Mouse (Mus musculus): ENCODE results near the gene Clrn3.
A peak's percentile ranks its signal among the peaks of the same experiment; 100 is the strongest.
"Not testable (repeated sequence)": the region's sequence is repeated elsewhere in the genome, so short reads cannot be mapped to it uniquely, and the experiment has no call there.

Clrn3 gene

DNA sequence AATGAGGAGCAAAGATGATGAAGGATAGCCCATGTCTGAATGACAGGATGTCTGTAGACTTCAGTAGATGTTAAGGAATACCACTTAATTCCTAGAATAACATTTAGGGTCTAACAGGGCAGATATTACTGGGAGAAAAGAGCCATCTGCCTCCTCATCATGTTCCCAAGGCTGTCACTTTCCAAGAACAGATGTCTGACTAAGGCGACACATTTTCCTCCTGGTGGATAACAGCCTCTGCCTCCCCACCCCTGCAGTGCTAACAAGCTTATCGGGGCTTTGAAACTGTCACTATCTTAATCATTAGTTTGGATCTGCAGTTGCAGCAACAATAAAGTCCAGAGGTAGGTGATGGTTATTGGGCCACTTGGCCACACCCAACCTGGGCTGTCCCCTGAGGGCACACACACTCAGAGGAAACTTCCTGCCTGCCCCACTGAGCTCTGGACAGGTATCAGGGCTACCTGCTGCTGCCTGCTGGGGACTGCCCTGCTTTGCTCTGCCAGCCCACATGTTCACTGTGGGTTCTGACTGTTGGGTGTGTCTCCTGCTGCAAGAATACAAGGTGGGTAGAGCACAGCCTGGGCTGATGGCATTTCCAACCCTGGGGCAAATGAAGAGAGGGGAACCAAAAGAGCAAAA, 6.2 kb upstream of the Clrn3 start:
- DNase-seq = no peak

DNA sequence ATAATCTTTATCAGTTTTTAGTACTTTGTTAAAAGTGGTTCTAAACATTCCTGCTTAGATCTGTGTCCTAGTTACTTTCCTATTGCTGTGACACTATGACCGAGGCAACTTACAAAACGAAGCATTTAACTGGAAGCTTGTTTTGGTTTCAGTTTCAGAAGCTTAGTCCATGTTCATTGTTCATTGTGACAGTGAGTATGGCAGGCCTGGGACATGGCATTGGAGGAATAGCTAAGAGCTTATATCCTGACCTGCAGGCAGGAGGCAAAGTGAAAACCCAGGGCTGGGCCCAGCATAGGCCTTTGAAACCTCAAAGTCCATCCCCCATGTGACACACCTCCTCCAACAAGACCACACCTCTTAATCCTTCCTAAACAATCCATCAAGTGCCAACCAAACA, 614 bp upstream of the Clrn3 start:
- DNase-seq = no peak

DNA sequence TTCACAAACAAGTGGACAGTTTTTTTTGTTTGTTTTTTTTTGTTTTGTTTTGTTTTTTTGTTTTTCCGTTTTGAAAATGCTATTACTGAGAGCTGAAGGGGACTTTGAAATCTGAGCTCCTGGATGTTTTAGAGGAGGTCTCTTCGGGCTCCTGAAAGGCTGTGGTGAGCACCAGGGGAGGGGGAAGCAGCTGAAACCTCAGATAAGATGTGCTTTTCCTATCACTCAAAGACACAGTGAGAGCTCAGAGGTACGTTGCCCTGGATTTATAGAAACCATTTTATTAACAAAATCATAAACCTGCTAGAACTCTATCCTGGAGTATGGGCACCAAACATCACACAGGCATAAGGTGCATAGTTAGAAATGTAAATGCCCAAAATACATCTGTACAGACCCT, 1.3 kb downstream of the Clrn3 start:
- DNase-seq = no peak

DNA sequence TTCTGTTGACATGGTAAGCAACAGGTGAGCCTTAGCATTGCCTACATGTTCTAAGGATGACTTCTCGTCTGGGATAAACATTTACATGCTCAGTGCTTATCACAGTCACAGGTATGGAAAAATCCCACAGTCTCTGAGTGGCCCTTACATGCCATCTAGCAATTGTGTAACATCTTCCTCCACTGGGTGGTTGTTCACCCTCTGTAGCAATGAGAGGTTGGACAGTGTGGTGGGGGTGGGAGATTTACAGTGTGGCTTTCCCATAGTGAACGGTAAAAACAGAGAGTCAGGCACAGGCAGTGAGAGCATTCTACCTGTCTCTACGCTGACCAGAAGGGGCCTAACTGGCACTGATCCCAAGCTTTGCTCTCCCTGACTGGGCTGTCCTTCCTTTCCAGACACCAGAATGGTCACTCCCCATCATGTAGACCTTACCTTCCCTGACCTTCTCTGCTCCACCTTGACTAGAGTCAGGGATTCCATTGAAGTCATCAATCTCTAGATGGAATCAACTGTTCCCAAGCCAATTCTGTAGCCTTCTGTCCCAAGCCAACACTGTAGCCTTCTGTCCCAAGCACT, 1.8 kb downstream of the Clrn3 start:
- DNase-seq = no peak

DNA sequence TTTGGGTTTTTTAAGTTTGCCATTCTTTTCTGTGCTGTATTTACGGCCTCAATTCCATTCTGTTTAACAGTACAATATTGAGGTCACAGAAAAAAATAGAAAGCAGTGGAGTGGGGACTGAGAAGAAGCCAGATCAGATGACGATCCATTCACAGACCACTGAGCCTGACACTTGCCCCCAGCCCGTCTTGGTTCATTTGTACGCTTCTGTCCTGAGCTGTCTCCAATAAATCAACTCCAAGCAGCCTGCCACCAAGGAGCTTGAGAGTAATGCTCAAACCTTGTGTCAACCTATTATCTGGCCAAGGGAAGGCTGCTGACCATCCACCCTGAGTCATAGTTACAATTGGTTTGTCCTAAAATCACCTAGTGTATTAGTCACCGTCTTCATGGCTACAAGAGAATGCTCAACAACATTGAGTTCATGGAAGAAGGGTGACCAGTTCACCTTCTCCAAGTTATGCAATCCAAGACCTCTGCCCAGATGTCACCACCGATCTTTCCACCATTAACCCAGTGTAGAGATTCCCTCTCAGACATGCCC, 4.0 kb downstream of the Clrn3 start:
- no peak for DNase-seq

DNA sequence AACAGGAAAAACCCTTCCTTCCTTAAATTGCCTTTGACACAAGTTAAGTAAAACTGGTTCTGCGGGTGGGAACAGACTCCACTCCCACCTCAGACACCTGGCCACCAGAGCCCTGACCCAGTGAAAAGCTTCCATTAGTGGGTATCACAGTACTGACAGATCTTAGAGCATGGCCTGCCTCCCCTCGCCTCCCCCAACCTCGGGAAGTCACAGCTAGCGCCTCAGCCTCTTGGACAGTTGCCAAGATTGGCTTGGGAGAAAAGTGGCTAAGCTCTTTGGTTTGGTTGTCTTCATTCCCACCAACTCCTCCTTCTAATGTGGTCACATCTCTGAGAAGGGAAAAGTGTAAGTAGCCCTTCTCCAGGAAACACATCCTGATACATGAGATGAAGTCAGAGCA, 4.5 kb downstream of the Clrn3 start:
- no peak for DNase-seq

DNA sequence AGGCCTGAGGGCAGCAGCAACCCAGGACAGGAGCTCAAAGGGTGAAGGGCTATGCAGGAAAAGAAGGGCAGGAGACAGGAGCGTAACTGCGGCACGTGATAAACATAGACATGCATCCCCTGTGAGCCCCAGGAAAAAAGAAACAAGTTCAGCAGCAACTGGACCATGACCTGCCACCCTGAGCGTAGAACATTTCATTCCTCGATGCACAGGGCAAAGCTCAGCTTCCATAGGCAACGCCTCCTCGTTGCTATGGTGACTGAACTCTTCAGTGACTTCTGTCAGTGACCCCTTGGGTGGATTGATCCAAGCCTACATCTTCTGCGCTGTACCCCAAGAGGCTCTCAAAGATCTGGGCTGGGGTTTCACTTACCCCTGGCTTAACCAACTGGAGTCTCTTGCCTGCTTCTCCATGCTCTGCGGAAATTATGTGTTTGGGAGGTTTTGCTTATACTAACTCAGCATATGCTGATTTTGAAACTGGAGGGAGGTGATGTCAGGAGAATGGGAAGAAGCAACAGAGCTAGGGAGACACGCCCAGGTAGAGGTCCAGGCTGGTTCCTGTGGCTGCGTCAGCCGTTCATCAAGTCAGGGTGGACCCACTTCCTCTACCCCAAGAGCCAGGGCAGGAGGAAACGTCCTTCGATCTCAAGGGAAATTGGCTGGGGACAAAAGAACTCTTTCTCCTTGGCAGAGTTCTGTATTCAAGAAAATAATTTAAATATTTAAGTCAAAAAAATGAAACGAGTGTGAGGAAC, 6.5 kb downstream of the Clrn3 start:
- peak; percentile 11 for DNase-seq

DNA sequence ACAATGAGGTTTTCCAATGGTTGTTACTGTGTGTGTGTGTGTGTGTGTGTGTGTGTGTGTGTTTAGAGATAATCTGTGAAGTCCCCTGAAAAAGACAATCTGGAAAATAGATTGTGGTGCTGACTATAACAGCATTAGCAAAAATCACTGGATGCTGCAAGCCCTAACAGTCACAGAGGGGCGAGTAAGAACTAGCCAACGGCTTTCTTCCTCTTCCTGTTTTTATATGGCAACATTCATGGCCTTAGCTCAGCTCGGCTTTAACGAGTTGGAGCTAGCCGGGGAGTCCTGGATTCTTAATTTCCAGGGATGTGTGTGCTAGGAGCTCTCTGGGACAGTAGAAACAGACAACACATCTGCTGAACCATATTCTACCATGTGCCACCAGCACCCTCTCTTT, 8.2 kb downstream of the Clrn3 start:
- DNase-seq = no peak

DNA sequence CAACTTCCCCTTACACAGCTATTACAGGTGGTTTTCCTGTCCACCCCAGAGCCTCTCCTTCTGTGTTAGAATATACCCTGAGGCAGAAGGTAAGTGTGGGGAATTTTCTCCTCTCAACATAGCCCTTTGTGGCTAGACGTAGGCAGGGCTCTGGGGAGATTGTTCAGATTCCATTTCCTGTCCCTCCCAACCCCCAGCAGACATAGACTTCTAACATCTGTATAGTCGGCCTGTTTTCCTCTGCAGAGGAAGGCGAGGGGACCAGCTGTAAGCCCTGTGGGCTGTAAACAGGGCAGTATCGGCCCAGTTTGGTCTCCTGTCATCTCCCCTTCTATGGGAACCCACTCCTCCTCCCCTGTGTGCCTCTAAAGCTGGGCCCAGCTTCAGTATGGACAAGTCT, 11.3 kb downstream of the Clrn3 start:
- DNase-seq = no peak

DNA sequence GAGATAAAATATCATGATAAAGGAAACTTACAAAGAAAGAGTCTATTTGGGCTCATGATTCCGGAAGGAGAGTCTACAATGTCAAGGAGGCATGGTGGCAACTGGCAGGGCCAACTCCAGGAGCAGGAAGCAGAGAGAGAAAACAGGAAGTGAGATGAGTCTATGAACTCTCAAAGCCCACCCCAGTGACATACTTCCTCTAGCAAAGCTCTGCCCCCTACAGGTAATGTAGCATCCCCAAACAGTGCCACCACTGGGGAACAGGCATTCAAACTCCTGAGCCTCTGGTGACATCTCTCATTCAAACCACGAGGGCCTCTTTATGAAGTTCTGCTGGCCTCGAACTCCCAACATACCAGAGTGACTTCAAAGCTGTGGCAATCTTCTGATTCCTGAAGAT, 16.7 kb downstream of the Clrn3 start:
- no peak for DNase-seq

DNA sequence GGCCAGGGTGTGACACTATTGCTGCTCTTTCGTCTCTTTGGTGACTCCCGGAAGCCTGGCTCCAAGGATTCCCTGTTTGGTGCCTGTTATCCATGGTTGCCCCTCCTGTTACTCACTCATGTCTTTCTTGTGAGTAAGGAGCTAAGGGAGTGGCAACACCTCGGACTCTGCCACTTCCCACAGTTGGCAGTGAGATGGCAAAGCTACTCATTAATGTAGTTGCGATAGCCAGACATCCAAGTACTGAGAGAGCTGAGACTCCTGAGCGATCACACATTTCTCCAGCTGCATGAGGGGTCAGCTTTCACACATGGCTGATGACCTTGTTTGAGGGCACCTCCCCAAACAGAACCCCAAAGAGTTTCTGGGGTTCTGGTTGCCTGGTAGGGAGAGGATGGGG, 18.0 kb downstream of the Clrn3 start:
- DNase-seq = no peak

DNA sequence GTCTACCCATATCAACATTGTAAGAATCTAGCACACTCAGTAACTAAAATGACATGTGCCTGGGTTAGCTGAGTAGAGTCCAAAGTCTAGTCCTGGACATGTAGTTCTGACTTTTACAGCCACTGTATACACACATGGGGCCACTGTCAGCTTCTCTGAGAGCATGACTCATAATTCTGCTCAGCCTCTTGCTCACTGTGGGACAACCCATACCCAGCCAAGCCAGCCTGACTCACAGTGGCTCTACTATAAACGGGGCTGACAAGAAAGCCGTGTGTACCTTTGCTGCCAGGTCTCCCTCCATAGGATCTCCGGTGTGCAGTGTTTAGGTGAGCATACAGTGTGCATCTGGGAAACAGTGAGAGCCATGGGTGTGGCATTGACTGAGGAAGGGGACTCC, 19.2 kb downstream of the Clrn3 start:
- no peak for DNase-seq

DNA sequence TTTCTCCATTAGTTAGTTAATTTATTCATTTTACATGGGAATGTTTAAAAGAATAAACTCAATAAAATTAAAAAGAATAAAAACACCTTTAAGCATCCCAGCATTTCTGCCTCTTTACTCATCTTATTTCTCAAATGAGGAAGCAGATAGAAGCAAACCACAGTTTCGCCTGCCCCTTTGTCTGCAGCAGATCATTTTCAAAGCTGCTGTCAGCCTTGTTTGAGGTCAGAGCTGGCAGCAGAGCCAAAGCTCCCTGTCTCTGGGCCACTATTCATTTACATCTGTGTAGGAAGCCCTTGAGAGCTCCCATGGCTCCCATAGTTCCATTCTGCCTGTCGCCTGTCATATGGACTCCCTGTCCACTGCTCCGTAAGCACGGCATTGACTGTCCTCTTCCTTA, 19.9 kb downstream of the Clrn3 start:
- no peak for DNase-seq

DNA sequence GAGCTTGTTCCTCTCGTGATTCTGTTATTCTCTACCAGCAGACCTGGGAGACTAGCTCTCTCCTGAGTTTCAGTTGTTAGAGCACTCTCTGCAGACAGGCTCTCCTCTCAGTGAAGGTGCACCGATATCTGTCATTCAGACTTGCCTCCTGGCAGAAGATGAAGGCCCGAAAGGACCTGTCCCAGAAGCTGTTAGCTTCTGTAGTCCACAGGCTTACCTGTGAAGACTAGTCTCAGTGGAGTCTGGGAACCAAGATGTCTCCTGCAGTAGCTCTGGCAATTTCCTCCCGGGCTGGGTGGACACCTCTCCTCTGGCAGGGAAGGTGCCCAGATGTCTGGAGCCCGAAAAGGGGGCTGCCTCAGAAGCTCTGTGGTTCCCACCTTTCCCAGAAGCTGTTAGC, 21.9 kb downstream of the Clrn3 start:
- not testable (repeated sequence) for DNase-seq

DNA sequence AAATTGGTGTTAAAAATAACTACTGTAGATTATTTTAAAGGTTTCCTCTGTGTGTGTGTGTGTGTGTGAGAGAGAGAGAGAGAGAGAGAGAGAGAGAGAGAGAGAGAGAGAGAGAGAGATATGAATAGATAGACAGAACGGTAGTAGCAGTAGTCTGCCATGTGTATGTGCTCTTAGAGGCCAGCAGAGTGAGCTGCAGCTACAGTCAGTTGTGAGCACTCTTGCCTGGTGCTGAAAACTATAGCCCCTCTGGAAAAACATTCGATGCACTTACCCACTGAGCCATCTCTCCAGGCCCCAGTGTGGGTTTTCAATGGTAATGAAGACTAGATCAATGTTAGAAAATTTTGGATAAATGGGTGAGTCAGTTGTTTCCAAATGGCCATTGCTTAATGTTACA, 29.1 kb downstream of the Clrn3 start:
- no peak for DNase-seq

DNA sequence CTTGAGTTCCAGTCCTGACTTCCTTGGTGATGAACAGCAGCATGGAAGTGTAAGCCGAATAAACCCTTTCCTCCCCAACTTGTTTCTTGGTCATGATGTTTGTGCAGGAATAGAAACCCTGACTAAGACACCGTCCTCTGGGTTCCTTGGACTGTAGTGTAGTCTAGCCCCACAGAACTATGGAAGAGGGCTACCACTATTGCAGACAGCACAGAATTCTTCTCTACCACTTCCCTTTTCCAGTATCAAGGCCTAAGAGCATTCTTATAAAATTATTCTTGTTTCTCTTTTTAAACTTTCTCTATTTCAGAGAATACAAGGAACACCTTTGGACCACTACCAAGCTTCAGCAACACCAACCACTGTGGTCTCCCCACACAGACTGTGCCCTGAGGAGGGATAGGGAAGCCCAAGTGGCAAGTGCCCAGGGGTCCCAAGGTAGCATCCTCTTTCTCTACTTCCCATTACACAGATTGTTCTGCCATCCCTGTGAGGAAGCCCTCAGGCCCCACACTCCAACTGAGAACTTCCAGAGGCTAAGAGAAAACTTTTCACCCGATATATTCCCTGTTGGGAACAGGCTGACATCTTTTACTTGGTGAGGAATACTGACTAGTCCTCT, 29.8 kb downstream of the Clrn3 start:
- DNase-seq = no peak

DNA sequence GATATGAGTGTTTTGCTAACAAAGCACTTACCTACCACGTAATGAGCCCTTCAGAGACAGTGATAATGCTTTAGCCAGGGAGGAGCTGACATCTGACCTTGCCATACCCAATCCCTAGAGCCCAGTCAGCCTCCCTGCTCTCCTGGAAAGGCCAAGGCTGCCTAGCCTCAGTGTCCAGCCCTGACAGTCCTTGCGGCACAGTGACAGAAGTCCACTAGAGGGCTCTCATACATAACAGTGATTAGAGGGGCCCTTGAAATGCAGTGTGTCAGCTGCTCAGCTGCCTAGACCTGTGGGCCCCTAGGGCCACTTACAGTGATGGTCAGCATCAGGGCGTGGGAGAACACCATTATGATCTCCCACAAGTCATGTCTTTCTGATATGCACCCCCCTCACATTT, 33.2 kb downstream of the Clrn3 start:
- peak; percentile 2 for DNase-seq

DNA sequence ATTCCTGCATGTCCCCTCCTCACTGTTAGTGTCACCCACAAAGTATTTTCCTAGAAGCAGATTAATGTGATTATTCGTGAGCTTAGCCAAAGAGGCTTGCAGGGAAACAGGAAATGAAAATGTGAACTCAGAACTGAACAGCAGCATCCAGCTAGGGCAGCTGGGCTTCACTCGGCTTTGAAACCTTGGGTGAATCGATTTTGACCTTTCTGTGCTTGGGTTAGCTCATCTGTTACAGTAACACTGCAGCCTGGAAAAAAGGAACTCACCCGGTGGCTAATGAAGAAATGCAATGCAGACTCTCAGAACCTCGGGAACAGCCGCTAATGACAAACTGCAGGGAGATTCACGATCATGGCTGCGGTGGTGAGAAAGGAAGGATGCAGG, 38.0 kb downstream of the Clrn3 start:
- DNase-seq = no peak

DNA sequence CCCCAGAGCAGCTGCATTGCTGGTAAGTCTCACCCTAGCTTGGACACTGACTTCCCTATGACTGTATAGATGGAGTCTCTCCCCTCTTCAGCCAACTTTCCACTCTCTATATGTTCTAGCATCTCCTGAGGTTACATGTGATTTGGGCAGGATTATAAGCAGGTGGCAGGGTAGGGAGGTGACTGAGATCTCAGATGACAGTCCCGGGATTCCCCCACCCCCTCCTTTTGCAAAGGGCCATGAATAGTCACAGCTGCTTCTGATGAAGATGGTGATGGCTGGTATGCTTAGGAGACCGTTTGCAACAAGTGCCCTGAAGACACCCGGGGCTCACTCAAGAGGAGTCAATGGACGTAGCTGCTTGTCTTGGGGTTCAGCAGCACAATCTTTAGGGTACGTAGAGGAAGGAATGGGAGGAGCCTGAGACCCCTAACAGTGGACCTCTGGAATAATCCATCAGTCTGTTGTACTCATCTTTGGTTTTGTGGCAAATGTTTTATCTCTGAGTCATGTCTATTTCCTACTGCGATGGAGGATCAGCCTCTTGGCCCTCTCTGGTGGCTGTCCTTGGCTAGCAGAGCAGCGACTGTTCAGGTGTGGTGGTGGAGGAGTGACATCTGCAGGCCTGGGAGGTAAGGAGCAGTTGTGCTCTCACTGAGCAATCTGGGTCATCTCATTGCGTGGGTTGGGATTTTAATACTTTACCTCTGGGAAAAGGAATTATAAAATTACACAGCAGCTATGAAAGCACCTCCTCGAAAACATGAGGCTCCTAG, 38.5 kb downstream of the Clrn3 start:
- no peak for DNase-seq

DNA sequence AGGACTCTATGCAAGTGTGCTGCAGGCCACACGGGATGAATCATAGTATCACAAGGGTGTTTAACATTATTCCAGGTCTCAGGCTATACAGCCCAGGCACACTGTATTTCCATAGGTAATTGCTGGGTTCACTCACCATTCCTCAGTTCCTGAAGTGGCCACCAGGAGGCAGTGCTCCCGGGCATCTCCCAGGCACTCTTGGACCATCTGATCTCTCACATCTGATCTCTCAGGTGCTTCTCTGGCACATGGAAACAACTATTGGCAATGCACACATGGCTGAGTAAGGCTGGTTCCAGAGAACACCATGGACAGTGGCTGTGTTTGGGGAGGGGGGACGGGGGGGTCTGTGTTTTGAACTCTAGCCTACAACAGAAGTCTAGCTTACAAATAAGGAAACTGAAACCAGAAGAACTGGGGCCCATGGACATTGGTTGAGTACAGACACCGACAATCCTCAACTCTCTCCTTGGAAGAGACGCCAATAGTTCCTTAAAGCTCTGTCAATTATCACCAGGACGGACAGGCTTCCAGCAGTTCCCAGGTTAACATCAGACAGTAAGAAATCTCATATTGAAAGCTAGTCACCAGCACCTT, 40.1 kb downstream of the Clrn3 start:
- DNase-seq = peak; percentile 8

DNA sequence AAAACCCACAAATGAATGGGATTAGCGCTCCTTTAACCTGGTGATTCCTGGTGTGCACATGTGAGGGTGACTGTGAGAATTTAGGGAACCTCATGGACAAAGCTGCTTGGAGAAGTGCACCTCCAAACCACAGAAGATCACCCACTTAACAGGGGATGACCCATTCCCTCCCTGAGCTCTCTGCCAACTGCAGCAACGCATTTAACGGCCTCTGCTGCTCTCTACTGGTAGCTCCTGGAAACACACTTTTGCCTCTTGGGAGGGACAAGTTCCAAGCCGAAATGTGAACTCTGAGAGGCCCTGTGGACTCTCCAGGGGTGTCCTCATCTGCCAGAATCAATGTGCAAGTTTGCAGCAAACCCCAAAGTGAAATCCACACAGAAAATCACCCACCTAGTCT, 41.0 kb downstream of the Clrn3 start:
- peak; percentile 62 for DNase-seq

DNA sequence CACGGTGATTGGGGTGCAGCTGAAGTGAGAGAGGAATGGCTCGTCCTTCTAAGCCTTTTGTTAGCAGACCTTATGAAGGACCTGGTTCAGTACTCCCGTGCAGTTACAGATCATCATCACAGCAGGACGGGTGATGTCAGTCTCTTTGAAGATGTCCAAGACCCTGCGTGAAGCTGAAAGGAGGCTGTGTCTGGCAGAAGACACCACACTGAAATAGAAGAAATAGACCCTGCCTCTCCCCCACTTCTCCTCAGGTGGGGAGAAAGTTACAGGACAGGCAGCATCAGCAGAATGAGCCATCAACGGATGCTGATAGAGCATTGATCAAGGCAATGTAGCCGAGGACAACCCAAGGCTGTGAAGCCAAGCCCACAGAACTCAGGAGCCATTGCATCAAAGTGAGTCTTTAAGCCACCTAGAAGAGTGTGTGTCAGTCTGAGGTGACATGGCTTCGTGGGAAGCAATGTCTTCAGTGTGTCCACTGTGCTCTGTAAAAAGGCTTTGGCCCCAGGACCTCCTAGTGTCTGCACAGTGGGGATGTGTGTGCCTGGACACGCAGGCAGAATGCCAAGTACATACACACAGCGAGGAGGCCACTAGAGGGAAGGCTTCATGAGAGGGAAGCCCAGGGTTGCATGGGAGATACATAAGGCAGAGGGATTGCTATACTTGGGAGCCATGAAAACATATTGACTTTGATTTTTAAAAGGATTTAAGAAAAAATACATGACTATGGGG, 41.6 kb downstream of the Clrn3 start:
- DNase-seq = no peak
